Mouse (Mus musculus): ENCODE results near the gene Adamts4. TPM values are rescaled to one million over a fixed set of nuclear protein-coding genes. Genes with fewer than 3 reads are reported as not detected.
A peak's percentile ranks its signal among the peaks of the same experiment; 100 is the strongest.

Gene Adamts4
- polyA plus RNA-seq, 1 experiment from 2014 or later, result 18.2 TPM

- H3K9me3 ChIP-seq, result no peaks in the 10 kb centered on the region
- 11% methylated on average over 13 of the region's 13 CpGs for whole genome bisulfite sequencing
- H3K27me3 ChIP-seq, result no peaks in the 10 kb centered on the region
- H3K9ac ChIP-seq, result peak overlapping the region; percentile 49; the same call in 1 of the 2 replicates
- H3K27ac ChIP-seq, result peak overlapping the region; percentile 94
- peaks cover 60% of the 10 kb centered on the region for H3K4me1 ChIP-seq
- no peak for ATAC-seq (ENCODE audit: insufficient number of reproducible peaks, insufficient read depth, low FRiP score, low TSS enrichment)
- H3K4me2 ChIP-seq (replicated peaks), result peak overlapping the region; percentile 62
- H3K4me3 ChIP-seq, result peak overlapping the region; percentile 60
- peaks cover 20% of the 10 kb centered on the region for H3K36me3 ChIP-seq
Observed at GRCm38 (mm10) chr1:171247453-171247841, 2.8 kb upstream of the Adamts4 start.

- Histone ChIP-seq H3K9me3 (no peaks in the 10 kb centered on the region), H3K36me3 (peaks cover 17% of the 10 kb centered on the region), H3K27ac (peak overlapping the region; percentile 94), H3K9ac (peak overlapping the region; percentile 49; the same call in 1 of the 2 replicates), H3K4me2 (replicated peaks) (peak overlapping the region; percentile 62), H3K27me3 (no peaks in the 10 kb centered on the region), H3K4me1 (peaks cover 65% of the 10 kb centered on the region), H3K4me3 (no peak overlapping the region)
- ATAC-seq (ENCODE audit: insufficient number of reproducible peaks, insufficient read depth, low FRiP score, low TSS enrichment), result no peak
- 20% methylated on average over 4 of the region's 4 CpGs for WGBS
Observed at GRCm38 (mm10) chr1:171247916-171248315, 2.3 kb upstream of the Adamts4 start.

GRCm38 (mm10) chr1:171248386-171249226 is 1.6 kb upstream of the Adamts4 start:
- Histone ChIP-seq H3K9ac (no peak overlapping the region), H3K27me3 (no peaks in the 10 kb centered on the region), H3K27ac (peak overlapping the region; percentile 94), H3K9me3 (no peaks in the 10 kb centered on the region), H3K36me3 (peaks cover 10% of the 10 kb centered on the region), H3K4me3 (no peak overlapping the region), H3K4me1 (peaks cover 70% of the 10 kb centered on the region), H3K4me2 (replicated peaks) (no peak overlapping the region)
- 35% methylated on average over 3 of the region's 3 CpGs for WGBS
- ATAC-seq (ENCODE audit: insufficient number of reproducible peaks, insufficient read depth, low FRiP score, low TSS enrichment), result no peak

GRCm38 (mm10) chr1:171250680-171251593 is 716 bp downstream of the Adamts4 start, which contains the start of gene Ndufs2:
Gene Ndufs2, minus strand, starts transcription at chr1:171251388.
- H3K27me3 ChIP-seq, result no peaks in the 10 kb centered on the region
- 8% methylated on average over 26 of the region's 26 CpGs for WGBS
- H3K4me1 ChIP-seq, result peaks cover 63% of the 10 kb centered on the region
- H3K36me3 ChIP-seq, result peaks cover 16% of the 10 kb centered on the region
- H3K4me3 ChIP-seq, result peak within 1 kb of the TSS; percentile 42
- 0 out of 2 replicates have a peak, but pooled peaks have one; percentile 10 for ATAC-seq (ENCODE audit: insufficient number of reproducible peaks, insufficient read depth, low FRiP score, low TSS enrichment)
- H3K9ac ChIP-seq, result peak within 1 kb of the TSS; percentile 55
- peak within 1 kb of the TSS; percentile 95 for H3K27ac ChIP-seq
- H3K4me2 ChIP-seq (replicated peaks), result peak within 1 kb of the TSS; percentile 80
- H3K9me3 ChIP-seq, result no peaks in the 10 kb centered on the region

GRCm38 (mm10) chr1:171251594-171252324 is 1.5 kb downstream of the Adamts4 start:
- Histone ChIP-seq H3K9ac (peak overlapping the region; percentile 55), H3K4me2 (replicated peaks) (peak overlapping the region; percentile 80), H3K4me1 (peaks cover 59% of the 10 kb centered on the region), H3K27ac (peak overlapping the region; percentile 95), H3K9me3 (no peaks in the 10 kb centered on the region), H3K27me3 (no peaks in the 10 kb centered on the region), H3K36me3 (peaks cover 22% of the 10 kb centered on the region), H3K4me3 (peak overlapping the region; percentile 42)
- 3% methylated on average over 13 of the region's 13 CpGs for WGBS
- ATAC-seq (ENCODE audit: insufficient number of reproducible peaks, insufficient read depth, low FRiP score, low TSS enrichment), result peak; percentile 54

GRCm38 (mm10) chr1:171252415-171252814 is 2.2 kb downstream of the Adamts4 start:
- peak overlapping the region; percentile 95 for H3K27ac ChIP-seq
- H3K9ac ChIP-seq, result peak overlapping the region; percentile 55; the same call in 1 of the 2 replicates
- ATAC-seq (ENCODE audit: insufficient number of reproducible peaks, insufficient read depth, low FRiP score, low TSS enrichment), result no peak
- peak overlapping the region; percentile 42 for H3K4me3 ChIP-seq
- H3K27me3 ChIP-seq, result no peaks in the 10 kb centered on the region
- no peaks in the 10 kb centered on the region for H3K9me3 ChIP-seq
- 45% methylated on average over 17 of the region's 17 CpGs for WGBS
- peaks cover 57% of the 10 kb centered on the region for H3K4me1 ChIP-seq
- H3K4me2 ChIP-seq (replicated peaks), result peak overlapping the region; percentile 80
- peaks cover 22% of the 10 kb centered on the region for H3K36me3 ChIP-seq

- no peak for ATAC-seq (ENCODE audit: insufficient number of reproducible peaks, insufficient read depth, low FRiP score, low TSS enrichment)
- Histone ChIP-seq H3K36me3 (peaks cover 36% of the 10 kb centered on the region), H3K9me3 (no peaks in the 10 kb centered on the region), H3K4me3 (no peak overlapping the region), H3K27ac (no peak overlapping the region), H3K9ac (no peak overlapping the region), H3K4me1 (peaks cover 22% of the 10 kb centered on the region), H3K4me2 (replicated peaks) (no peak overlapping the region), H3K27me3 (no peaks in the 10 kb centered on the region)
- 88% methylated on average over 24 of the region's 24 CpGs for WGBS
Observed at GRCm38 (mm10) chr1:171256095-171256818, 6.0 kb downstream of the Adamts4 start.

GRCm38 (mm10) chr1:171256937-171257548 is 6.8 kb downstream of the Adamts4 start:
- Histone ChIP-seq H3K4me2 (replicated peaks) (no peak overlapping the region), H3K9me3 (no peaks in the 10 kb centered on the region), H3K27ac (no peak overlapping the region), H3K27me3 (no peaks in the 10 kb centered on the region), H3K4me3 (no peak overlapping the region), H3K36me3 (peaks cover 36% of the 10 kb centered on the region), H3K4me1 (peaks cover 18% of the 10 kb centered on the region), H3K9ac (no peak overlapping the region)
- no peak for ATAC-seq (ENCODE audit: insufficient number of reproducible peaks, insufficient read depth, low FRiP score, low TSS enrichment)
- WGBS, result 69% methylated on average over 15 of the region's 15 CpGs

- Histone ChIP-seq H3K4me3 (no peak overlapping the region), H3K27me3 (no peaks in the 10 kb centered on the region), H3K9ac (no peak overlapping the region), H3K9me3 (no peaks in the 10 kb centered on the region), H3K4me2 (replicated peaks) (no peak overlapping the region), H3K4me1 (peaks cover 18% of the 10 kb centered on the region), H3K36me3 (peaks cover 36% of the 10 kb centered on the region), H3K27ac (no peak overlapping the region)
- no peak for ATAC-seq (ENCODE audit: insufficient number of reproducible peaks, insufficient read depth, low FRiP score, low TSS enrichment)
- WGBS, result 89% methylated on average over 9 of the region's 9 CpGs
Observed at GRCm38 (mm10) chr1:171257781-171258180, 7.6 kb downstream of the Adamts4 start.

- Histone ChIP-seq H3K4me1 (peaks cover 17% of the 10 kb centered on the region), H3K27ac (no peak overlapping the region), H3K27me3 (no peaks in the 10 kb centered on the region), H3K36me3 (peaks cover 34% of the 10 kb centered on the region), H3K9me3 (no peaks in the 10 kb centered on the region), H3K4me3 (no peak overlapping the region), H3K4me2 (replicated peaks) (no peak overlapping the region), H3K9ac (no peak overlapping the region)
- ATAC-seq (ENCODE audit: insufficient number of reproducible peaks, insufficient read depth, low FRiP score, low TSS enrichment), result no peak
- WGBS, result 85% methylated on average over 17 of the region's 17 CpGs
Observed at GRCm38 (mm10) chr1:171258921-171259320, 8.7 kb downstream of the Adamts4 start.
